Mouse (Mus musculus) olfactory bulb, adult 2 months (tissue): Measurements from ENCODE around the gene Kirrel2.

Source experiments
- CTCF ChIP-seq: fragments of 200-500 bp; IDR thresholded peaks from 2 replicates; pipeline ENCODE4 v1.5.1; 2012; ENCODE audit warnings: low read depth, mild to moderate bottlenecking, low read length, moderate library complexity; ENCODE audit not compliant: insufficient read depth
- POLR2A ChIP-seq: fragments of 200-500 bp; IDR thresholded peaks from 2 replicates; pipeline ENCODE4 v1.6.1; 2012; ENCODE audit warnings: mild to moderate bottlenecking, low read depth, low read length, moderate library complexity; ENCODE audit not compliant: insufficient read depth

GRCm38 (mm10) chr7:30423071-30423641 lies 34.3 kb downstream of the Kirrel2 start:
- TF ChIP-seq CTCF (no peak), POLR2A (no peak)
